9 mouse cellular contexts compared by ENCODE assay signal in genomic region chr16:36989493-36989892, GRCm38 (mm10). TPM values are rescaled to one million over a fixed set of nuclear protein-coding genes. Genes with fewer than 3 reads are reported as not detected.
DNase-seq lines count a peak whose midpoint lies in the region; ATAC-seq and TF ChIP-seq lines count a peak whose summit lies in the region.
"Had no signal": no experiment of that assay in that cellular context is flagged by ENCODE, and none has a peak within 500 bp of the region (broad histone marks: within the 10 kb centered on the region; RNA-seq: fewer than 3 reads in every experiment).

No protein-coding gene starts in this region.

- no peak for TF ChIP-seq POLR2A in cerebellum, adult 2 months (IDR thresholded peaks at IDR 0.05; ENCODE audit: borderline replicate concordance, insufficient read depth, low read length)

- H3K4me1 ChIP-seq in heart, embryonic 14.5 days (ENCODE audit: control insufficient read depth in 2 of 2, insufficient read depth in 2 of 2, low read length in 2 of 2) = peaks cover 6 to 23% of the 10 kb centered on the region in 2 experiments
- no peaks in the 10 kb centered on the region for H3K4me1 ChIP-seq in cerebellum, adult 2 months (ENCODE audit: control insufficient read depth, insufficient read depth, low read length)
- H3K4me1 ChIP-seq in intestine, embryonic 15.5 days (replicated peaks) = no peaks in the 10 kb centered on the region

- H3K4me3 ChIP-seq in heart, embryonic 14.5 days (ENCODE audit: control insufficient read depth in 1 of 2, insufficient read depth in 1 of 2, low read depth in 1 of 2, low read length in 2 of 2) = peak overlapping the region; percentile 53 to 73
- no peak overlapping the region for H3K4me3 ChIP-seq in cerebellum, adult 2 months (replicated peaks; ENCODE audit: insufficient read depth, low read depth, low read length)
- H3K4me3 ChIP-seq in intestine, embryonic 15.5 days (replicated peaks) = no peak overlapping the region

- no peaks in the 10 kb centered on the region for H3K27me3 ChIP-seq in heart, embryonic 14.5 days (ENCODE audit: control insufficient read depth, insufficient read depth, low read length)
- H3K27me3 ChIP-seq in cerebellum, adult 2 months (ENCODE audit: control insufficient read depth, insufficient read depth, low read length) = no peaks in the 10 kb centered on the region
- H3K27me3 ChIP-seq in intestine, embryonic 15.5 days (replicated peaks) = no peaks in the 10 kb centered on the region

- no peaks in the 10 kb centered on the region for H3K9me3 ChIP-seq in heart, embryonic 14.5 days (ENCODE audit: control insufficient read depth, low read length)
- H3K9me3 ChIP-seq in intestine, embryonic 15.5 days = no peaks in the 10 kb centered on the region

- peak; percentile 96 for DNase-seq in 416B (ENCODE audit: low read depth)
- DNase-seq in kidney, postnatal 4 days = peak; percentile 11 to 36
- no peak for DNase-seq in cerebellum, adult 2 months
- DNase-seq in cerebellum, postnatal 10 days = no peak
- no peak for DNase-seq in thymus, postnatal 25 days
- DNase-seq: left cerebral cortex, postnatal 4 days had no signal

- TF ChIP-seq CTCF in cerebellum, adult 2 months (IDR thresholded peaks at IDR 0.05; ENCODE audit: borderline replicate concordance, insufficient read depth, low read depth, low read length) = no peak

- ATAC-seq in common myeloid progenitor, adult 5-6 weeks (replicated peaks; ENCODE audit: low read depth, poor library complexity, severe bottlenecking) = peak; percentile 83
- peak; percentile 61; the same call in 1 of the 2 replicates for ATAC-seq in heart, embryonic 14.5 days (ENCODE audit: insufficient number of reproducible peaks, insufficient read depth, low FRiP score, low read depth)
- no peak for ATAC-seq in intestine, embryonic 15.5 days

- H3K36me3 ChIP-seq in heart, embryonic 14.5 days (ENCODE audit: control insufficient read depth, insufficient read depth, low read length) = no peaks in the 10 kb centered on the region
- no peaks in the 10 kb centered on the region for H3K36me3 ChIP-seq in intestine, embryonic 15.5 days

- peak overlapping the region; percentile 96 to 98 for H3K27ac ChIP-seq in heart, embryonic 14.5 days (replicated peaks in 1 of 2; ENCODE audit: control insufficient read depth in 1 of 2, insufficient read depth in 1 of 2, low read depth in 2 of 2, low read length in 2 of 2)
- H3K27ac ChIP-seq in cerebellum, adult 2 months (ENCODE audit: insufficient read depth, low read length) = no peak overlapping the region
- H3K27ac ChIP-seq in intestine, embryonic 15.5 days = no peak overlapping the region

- WGBS in heart, embryonic 14.5 days = 22% methylated on average over 8 of the region's 8 CpGs
- 70% methylated on average over 8 of the region's 8 CpGs for WGBS in cerebellum, adult 2 months
- WGBS in intestine, embryonic 15.5 days = 69% methylated on average over 8 of the region's 8 CpGs

- H3K9ac ChIP-seq in heart, embryonic 14.5 days (ENCODE audit: low read length) = peak overlapping the region; percentile 72
- no peak overlapping the region for H3K9ac ChIP-seq in intestine, embryonic 15.5 days

- H3K4me2 ChIP-seq in heart, embryonic 14.5 days (ENCODE audit: low read length) = peak overlapping the region; percentile 73
- no peak overlapping the region for H3K4me2 ChIP-seq in intestine, embryonic 15.5 days (replicated peaks)

RNA-seq across cellular contexts. Expression of gene Fbxo40, which starts 0.8 kb away (rescaled TPM):
- total RNA-seq in common myeloid progenitor, adult 5-6 weeks (2017) = 0.18 TPM in 1 of 2 replicates, not detected in the other
- polyA plus RNA-seq in heart, embryonic 14.5 days (2014; fragmentation: Nextera tagmentation; extraction: Ambion mirVana) = 12.5 and 13.0 TPM in 2 replicates
- 1.1 and 1.9 TPM in 2 replicates for polyA plus RNA-seq in cerebellum, adult 2 months (2012; rRNA removed)
- not detected in 2 replicates for polyA plus RNA-seq in intestine, embryonic 15.5 days (2015; fragmentation: Nextera tagmentation; extraction: Ambion mirVana)

RNA-seq across cellular contexts. Expression of gene Polq, which starts 22.1 kb away (rescaled TPM):
- 24.0 and 37.6 TPM in 2 replicates for total RNA-seq in common myeloid progenitor, adult 5-6 weeks (2017)
- polyA plus RNA-seq in heart, embryonic 14.5 days (2014; fragmentation: Nextera tagmentation; extraction: Ambion mirVana) = 4.4 and 4.7 TPM in 2 replicates
- polyA plus RNA-seq in cerebellum, adult 2 months (2012; rRNA removed) = 0.81 and 0.90 TPM in 2 replicates
- polyA plus RNA-seq in intestine, embryonic 15.5 days (2015; fragmentation: Nextera tagmentation; extraction: Ambion mirVana) = 5.3 and 6.3 TPM in 2 replicates

RNA-seq across cellular contexts. Expression of gene Hcls1, which starts 54.7 kb away (rescaled TPM):
- 137 and 146 TPM in 2 replicates for total RNA-seq in common myeloid progenitor, adult 5-6 weeks (2017)
- 2.3 and 3.4 TPM in 2 replicates for polyA plus RNA-seq in heart, embryonic 14.5 days (2014; fragmentation: Nextera tagmentation; extraction: Ambion mirVana)
- polyA plus RNA-seq in cerebellum, adult 2 months (2012; rRNA removed) = 2.3 and 3.3 TPM in 2 replicates
- polyA plus RNA-seq in intestine, embryonic 15.5 days (2015; fragmentation: Nextera tagmentation; extraction: Ambion mirVana) = 10.7 and 12.7 TPM in 2 replicates

Comparison
In these comparisons a context has a peak if more than half of its experiments do, and no peak if none do; other contexts are left out.
1. DNase-seq: peak in 416B (single experiment) and kidney, postnatal 4 days (2 of 2); none in cerebellum, adult 2 months (0 of 2), cerebellum, postnatal 10 days (0 of 2) and thymus, postnatal 25 days (single experiment).
2. H3K27ac ChIP-seq: peak in heart, embryonic 14.5 days (2 of 2); none in cerebellum, adult 2 months (single experiment) and intestine, embryonic 15.5 days (single experiment).
3. H3K4me3 ChIP-seq: peak in heart, embryonic 14.5 days (2 of 2); none in cerebellum, adult 2 months (single experiment) and intestine, embryonic 15.5 days (single experiment).